Mouse (Mus musculus): ENCODE results near the gene Olfr541. TPM values are rescaled to one million over a fixed set of nuclear protein-coding genes. Genes with fewer than 3 reads are reported as not detected.

The Olfr541 gene
- total RNA-seq, 2 experiments from 2014 or later: not detected

Other genes starting within 250 kb of the Olfr541 start
- not detected for gene Olfr533, start 233.9 kb upstream of the Olfr541 start, total RNA-seq (2021)
- gene Olfr535, start 213.1 kb upstream of the Olfr541 start, total RNA-seq (2021): not detected
- gene Olfr536, start 189.9 kb upstream of the Olfr541 start, total RNA-seq (2021): not detected
- gene Olfr538, start 129.4 kb upstream of the Olfr541 start, total RNA-seq (2021): not detected
- gene Olfr46, start 96.0 kb upstream of the Olfr541 start, total RNA-seq (2021): under 1 TPM; 0.04 to 0.06 TPM
- gene Olfr61, start 68.3 kb upstream of the Olfr541 start, total RNA-seq (2021): not detected
- gene Olfr53, start 50.8 kb upstream of the Olfr541 start, total RNA-seq (2021): not detected
- gene Olfr539, start 37.3 kb upstream of the Olfr541 start, total RNA-seq (2021): under 1 TPM; 0.04 to 0.06 TPM
- gene Olfr45, start 15.3 kb upstream of the Olfr541 start, total RNA-seq (2021): under 1 TPM in 1 of 2 experiments, not detected in 1; 0.10 TPM
- gene Cyp2e1, start 66.5 kb downstream of the Olfr541 start, total RNA-seq (2021): not detected
- gene Syce1, start 90.6 kb downstream of the Olfr541 start, total RNA-seq (2021): under 1 TPM in 1 of 2 experiments, not detected in 1; 0.54 TPM
- gene Zfp941, start 124.9 kb downstream of the Olfr541 start, total RNA-seq (2021): 10 to 100 TPM; 13.1 to 14.4 TPM
- under 1 TPM in 1 of 2 experiments, not detected in 1; 0.69 TPM for gene Urah, start 137.8 kb downstream of the Olfr541 start, total RNA-seq (2021)
- gene Scgb1c1, start 148.3 kb downstream of the Olfr541 start, total RNA-seq (2021): not detected
- gene Odf3, start 150.5 kb downstream of the Olfr541 start, total RNA-seq (2021): not detected
- gene Gm45785, start 159.1 kb downstream of the Olfr541 start, total RNA-seq (2021): 1 to 10 TPM in 1 of 2 experiments, under 1 TPM in 1; 0.89 to 1.1 TPM
- 10 to 100 TPM; 92.0 to 93.3 TPM for gene Ric8a, start 159.7 kb downstream of the Olfr541 start, total RNA-seq (2021)
- gene Bet1l, start 160.3 kb downstream of the Olfr541 start, total RNA-seq (2021): 10 to 100 TPM; 24.4 to 25.1 TPM
- 100 to 1,000 TPM; 144 to 153 TPM for gene Psmd13, start 184.7 kb downstream of the Olfr541 start, total RNA-seq (2021)
- gene Sirt3, start 185.0 kb downstream of the Olfr541 start, total RNA-seq (2021): 10 to 100 TPM; 52.5 to 53.0 TPM
- gene Cox8b, start 203.2 kb downstream of the Olfr541 start, total RNA-seq (2021): not detected
- gene Nlrp6, start 223.6 kb downstream of the Olfr541 start, total RNA-seq (2021): under 1 TPM; 0.39 to 0.67 TPM
- 1 to 10 TPM; 2.4 to 3.9 TPM for gene Pgghg, start 244.1 kb downstream of the Olfr541 start, total RNA-seq (2021)

Data from left cerebral cortex, postnatal 10 days (tissue).